ENCODE assay signal across 8 mouse cellular contexts in the genomic region with DNA sequence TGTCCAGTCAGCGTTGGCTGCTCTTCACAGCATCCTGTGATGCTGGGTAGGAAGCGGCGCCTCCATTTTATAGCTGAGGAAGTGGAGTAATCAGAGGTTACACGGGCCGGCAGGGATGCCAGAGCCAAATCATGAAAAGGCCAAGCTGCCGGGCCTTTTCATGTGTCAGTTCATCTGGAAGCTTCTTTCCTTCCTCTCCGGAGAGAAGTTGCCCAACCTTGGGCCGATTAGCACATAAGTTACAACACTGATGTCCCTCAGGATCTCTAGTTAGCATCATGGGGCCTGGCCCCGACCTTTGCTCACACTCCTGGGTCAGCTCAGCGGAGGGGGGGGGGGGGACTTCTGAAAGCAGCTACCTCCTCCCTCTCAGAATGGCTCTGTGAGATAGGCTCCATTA. TPM values are rescaled to one million over a fixed set of nuclear protein-coding genes. Genes with fewer than 3 reads are reported as not detected.
A peak's percentile ranks its signal among the peaks of the same experiment; 100 is the strongest.
DNase-seq lines count a peak whose midpoint lies in the region; ATAC-seq and TF ChIP-seq lines count a peak whose summit lies in the region.

No protein-coding gene starts in this region.

- peaks cover 11% of the 10 kb centered on the region for H3K4me1 ChIP-seq in hindbrain, postnatal 0 days (ENCODE audit: insufficient read depth, low read length)

- no peak overlapping the region for H3K9ac ChIP-seq in hindbrain, postnatal 0 days (replicated peaks; ENCODE audit: low read length)

- H3K36me3 ChIP-seq in hindbrain, postnatal 0 days (ENCODE audit: insufficient read depth, low read length), result no peaks in the 10 kb centered on the region

- DNase-seq in B cell, adult 2 months, result peak; percentile 35 to 45
- DNase-seq in adrenal gland, adult 18-20 months (ENCODE audit: low spot score in 2 of 2), result peak; percentile 55 to 67
- peak; percentile 77 to 82 for DNase-seq in heart, adult 9 months (ENCODE audit: low spot score in 2 of 2)
- peak; percentile 83 for DNase-seq in kidney, postnatal 10 days
- peak; percentile 80 for DNase-seq in lung, postnatal 25 days (ENCODE audit: low spot score)
- no peak for DNase-seq in right cerebral cortex, adult 2 months (ENCODE audit: low spot score in 2 of 2)
- no peak for DNase-seq in hindbrain, postnatal 0 days (ENCODE audit: low spot score)
- no peak for DNase-seq in thymus, postnatal 10 days (ENCODE audit: low spot score in 2 of 2)

- no peaks in the 10 kb centered on the region for H3K9me3 ChIP-seq in hindbrain, postnatal 0 days (ENCODE audit: low read length)

- no peak overlapping the region for H3K27ac ChIP-seq in hindbrain, postnatal 0 days

- no peak overlapping the region for H3K4me3 ChIP-seq in hindbrain, postnatal 0 days (ENCODE audit: low read length)

- H3K27me3 ChIP-seq in hindbrain, postnatal 0 days (ENCODE audit: insufficient read depth, low read length), result no peaks in the 10 kb centered on the region

- ATAC-seq in hindbrain, postnatal 0 days, result no peak

- no peak for TF ChIP-seq CTCF in hindbrain, postnatal 0 days (IDR thresholded peaks at IDR 0.05; ENCODE audit: low read depth)

- H3K4me2 ChIP-seq in hindbrain, postnatal 0 days (ENCODE audit: low read depth, low read length), result no peak overlapping the region

- 54% methylated on average over 10 of the region's 10 CpGs for WGBS in hindbrain, postnatal 0 days

RNA-seq across cellular contexts. Expression of a gene that starts 7.4 kb away (rescaled TPM):
- total RNA-seq in adrenal gland, adult 18-20 months (2021), result 100 to 1,000 TPM; 102 to 235 TPM
- total RNA-seq in hindbrain, postnatal 0 days (2014; rRNA removed), result 65.3 and 74.0 TPM in 2 replicates
- 32.5 and 35.2 TPM in 2 replicates for polyA plus RNA-seq in hindbrain, postnatal 0 days (2015; fragmentation: Nextera tagmentation; extraction: Ambion mirVana)

Comparison
In these comparisons a context has a peak if more than half of its experiments do, and no peak if none do; other contexts are left out.
1. DNase-seq: peak in B cell, adult 2 months (2 of 2), adrenal gland, adult 18-20 months (2 of 2), heart, adult 9 months (2 of 2), kidney, postnatal 10 days (single experiment) and lung, postnatal 25 days (single experiment); none in right cerebral cortex, adult 2 months (0 of 2), hindbrain, postnatal 0 days (single experiment) and thymus, postnatal 10 days (0 of 2).